Mouse (Mus musculus): Measurements from ENCODE around the gene Ucp3.

GRCm38 (mm10) chr7:100461621-100462151 lies 11.1 kb upstream of the Ucp3 start:
- TF ChIP-seq POLR2A (IDR thresholded peaks at IDR 0.05; ENCODE audit: borderline replicate concordance, insufficient read depth, low read length) (no peak), CTCF (IDR thresholded peaks at IDR 0.05; ENCODE audit: borderline replicate concordance, insufficient read depth, low read depth, low read length) (no peak)

Data from cerebellum, adult 2 months (tissue).